Mouse (Mus musculus) urinary bladder, postnatal 10 days (tissue): Measurements from ENCODE around the gene Pvr.

Experiments
- DNase-seq: peaks from one replicate; pipeline ENCODE4 v3.0.0; 2022; ENCODE audit warnings: low spot score

Pvr gene

DNA sequence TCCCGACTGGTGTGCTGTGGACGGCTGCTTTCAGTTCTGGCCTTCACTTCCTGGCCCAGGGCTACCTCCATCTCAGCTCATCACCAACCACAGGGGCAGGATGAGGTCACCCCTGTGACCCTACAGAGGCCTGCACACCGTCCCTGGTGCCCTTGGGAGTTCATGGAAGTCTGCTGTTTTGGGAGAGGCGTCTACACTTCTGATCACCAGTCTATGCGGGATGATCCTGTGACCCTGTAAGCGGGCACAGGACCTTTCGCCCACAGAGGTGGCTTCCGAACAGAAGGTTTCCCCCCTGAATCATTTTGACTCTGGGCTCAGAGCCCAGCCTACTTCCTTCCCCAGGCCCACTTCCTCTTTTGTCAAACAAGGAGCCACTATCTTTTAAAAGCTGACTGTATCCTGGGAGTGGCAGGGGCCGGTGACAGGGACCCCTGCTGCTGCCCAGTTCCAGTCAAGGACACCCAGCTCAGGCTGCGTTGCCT is 49.8 kb downstream of the Pvr start:
- DNase-seq = no peak

- no peak for DNase-seq
These were observed 53.1 kb downstream of the Pvr start for GRCm38 (mm10) chr7:19867751-19868399.

DNA sequence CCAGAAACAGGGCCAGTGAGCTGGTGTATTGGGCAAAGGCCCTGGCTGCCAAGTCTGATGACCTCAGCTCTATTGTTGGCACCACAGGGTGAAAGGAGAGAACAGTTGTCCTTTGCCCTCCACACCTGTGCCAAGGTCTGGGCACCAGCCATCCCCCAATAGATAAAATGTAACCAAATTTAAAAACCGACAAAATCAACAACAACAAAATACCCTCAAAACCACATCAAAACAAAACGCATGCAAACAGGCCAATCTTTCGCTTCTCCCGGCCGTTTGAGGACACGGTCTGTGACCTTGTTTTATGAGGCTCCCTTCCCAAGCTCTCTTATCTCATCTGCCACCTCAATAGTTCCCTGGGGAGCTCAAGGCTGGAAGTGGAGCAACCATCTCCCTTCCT is 54.5 kb downstream of the Pvr start:
- no peak for DNase-seq

DNA sequence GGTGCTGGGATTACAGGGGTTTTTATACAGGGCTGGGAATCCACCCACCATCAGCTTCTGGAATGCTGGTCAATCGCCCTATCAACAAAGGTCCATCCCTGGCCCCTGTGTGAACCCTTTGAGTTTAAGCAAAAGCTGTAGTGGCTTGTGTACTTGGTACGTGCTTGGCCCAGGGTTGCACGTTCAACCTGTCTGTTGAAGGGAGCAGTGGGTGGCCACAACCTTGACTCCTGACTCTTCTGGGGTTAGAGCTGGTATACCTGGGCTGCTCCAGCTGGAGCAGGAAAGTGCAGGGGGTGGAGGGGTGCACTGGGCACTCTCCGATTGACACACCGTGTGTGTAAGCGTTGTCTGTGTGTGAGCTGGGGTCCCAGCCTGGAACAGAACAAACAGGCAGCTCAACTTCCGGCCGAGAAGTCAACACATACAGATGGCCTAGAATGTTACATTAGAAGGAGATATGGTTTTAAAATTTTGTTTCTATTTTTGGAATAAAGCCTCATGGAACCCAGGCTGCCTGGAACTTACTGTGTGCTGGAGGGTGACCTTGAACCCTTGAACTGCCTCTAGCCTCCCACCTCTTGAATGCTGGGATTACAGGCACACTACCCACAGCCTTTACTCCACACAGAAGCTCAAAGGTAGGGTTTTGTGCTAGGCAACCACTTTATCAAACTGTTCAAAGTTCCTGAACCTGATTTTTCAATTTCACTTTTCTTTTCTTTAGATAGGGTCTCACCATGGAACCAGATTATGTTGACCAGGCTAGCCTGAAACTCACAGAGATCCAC is 55.5 kb downstream of the Pvr start:
- no peak for DNase-seq

GRCm38 (mm10) chr7:19864241-19864640 is 56.7 kb downstream of the Pvr start:
- DNase-seq = no peak

GRCm38 (mm10) chr7:19861199-19861598 is 59.8 kb downstream of the Pvr start, which contains the start of gene Ceacam16:
Ceacam16 (minus strand) TSS chr7:19861299.
- DNase-seq = no peak

- no peak for DNase-seq
These were observed 61.2 kb downstream of the Pvr start for GRCm38 (mm10) chr7:19859740-19860139.

- DNase-seq = no peak
These were observed 64.7 kb downstream of the Pvr start for GRCm38 (mm10) chr7:19856283-19856682.

- DNase-seq = no peak
These were observed 65.3 kb downstream of the Pvr start for GRCm38 (mm10) chr7:19855663-19856062.
